Mouse (Mus musculus) megakaryocyte, adult 5-6 weeks (primary cell): ENCODE measurements around the gene Gm7145. TPM values are rescaled to one million over a fixed set of nuclear protein-coding genes. Genes with fewer than 3 reads are reported as not detected.
"Not testable (repeated sequence)": the region's sequence is repeated elsewhere in the genome, so short reads cannot be mapped to it uniquely, and the experiment has no call there.

ENCODE experiments used
- ATAC-seq: 2 replicates; pipeline ENCODE4 v1.8.0; 2016; ENCODE audit warnings: mild to moderate bottlenecking, inconsistent platforms; ENCODE audit not compliant: poor library complexity, severe bottlenecking
- total RNA-seq, 2 experiments: library from RNA; stranded (forward) in 1 of 2; stranded (reverse) in 1 of 2; fragments of 153-499, 151-499 nt in 1 of 2; fragments of 221-1000, 200-1000 nt in 1 of 2; gene quantifications; 2 replicates each; pipeline versions ENCODE4 v1.2.3 to v1.2.4; 2015 to 2017

Gene Gm7145
- total RNA-seq (2015) = not detected in 2 replicates
- not detected in 2 replicates for total RNA-seq (2017)

DNA sequence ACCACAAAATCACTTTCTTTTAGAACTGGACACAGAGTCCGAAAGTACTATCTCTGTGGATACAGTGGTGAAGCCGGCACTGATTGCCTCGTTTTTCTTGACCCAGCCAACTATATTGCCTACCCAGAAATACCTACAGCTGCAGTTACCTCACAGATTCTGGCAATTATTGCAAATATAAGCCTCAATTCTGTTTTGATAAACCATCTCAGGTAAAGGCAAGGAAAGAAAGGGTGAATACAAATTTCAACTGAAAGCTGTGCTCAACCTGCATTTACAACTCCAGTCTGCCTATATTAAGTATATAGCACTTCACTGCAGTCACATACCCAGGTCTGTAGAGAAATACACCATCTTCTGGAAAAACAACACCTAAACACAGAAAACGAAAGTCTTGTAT, at the start of gene Gm7145:
TSS of gene Gm7145 (plus strand) at position 301 of the 400 bp plus-strand sequence.
- no peak for ATAC-seq

DNA sequence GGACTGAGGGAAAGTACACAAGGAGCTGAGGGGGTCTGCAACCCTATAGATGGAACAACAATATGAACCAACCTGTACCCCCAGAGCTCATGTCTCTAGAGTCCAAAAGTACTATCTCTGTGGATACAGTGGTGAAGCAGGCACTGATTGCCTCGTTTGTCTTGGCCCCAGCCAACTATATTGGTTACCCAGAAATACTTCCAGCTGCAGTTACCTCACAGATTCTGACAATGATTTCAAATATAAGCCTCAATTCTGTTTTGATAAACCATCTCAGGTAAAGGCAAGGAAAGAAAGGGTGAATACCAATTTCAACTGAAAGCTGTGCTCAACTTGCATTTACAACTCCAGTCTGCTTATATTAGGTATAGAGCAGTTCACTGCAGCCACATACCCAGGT, 38.0 kb upstream of the Gm7145 start, which contains the start of gene Gm28168:
TSS of gene Gm28168 (plus strand) at position 301 of the 400 bp plus-strand sequence.
- not testable (repeated sequence) for ATAC-seq

DNA sequence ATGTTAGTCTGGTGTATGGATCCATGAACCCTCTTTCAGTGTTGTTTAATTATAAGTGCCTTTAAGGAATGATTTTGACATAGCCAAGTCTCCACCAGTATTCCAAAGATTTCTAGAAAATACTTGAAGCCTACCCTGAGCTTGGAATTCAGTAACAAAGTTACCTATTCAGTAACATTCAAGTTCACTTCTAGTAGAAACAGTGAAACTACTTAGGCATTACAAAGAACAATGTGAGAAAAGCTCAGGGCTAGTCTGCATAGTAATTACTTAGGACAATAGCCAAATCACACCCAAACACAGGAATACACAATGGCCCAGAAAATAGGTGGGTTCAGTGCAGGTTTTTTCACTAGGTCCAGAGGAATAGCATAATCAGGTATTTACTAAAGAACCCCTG, 38.1 kb downstream of the Gm7145 start:
- not testable (repeated sequence) for ATAC-seq

DNA sequence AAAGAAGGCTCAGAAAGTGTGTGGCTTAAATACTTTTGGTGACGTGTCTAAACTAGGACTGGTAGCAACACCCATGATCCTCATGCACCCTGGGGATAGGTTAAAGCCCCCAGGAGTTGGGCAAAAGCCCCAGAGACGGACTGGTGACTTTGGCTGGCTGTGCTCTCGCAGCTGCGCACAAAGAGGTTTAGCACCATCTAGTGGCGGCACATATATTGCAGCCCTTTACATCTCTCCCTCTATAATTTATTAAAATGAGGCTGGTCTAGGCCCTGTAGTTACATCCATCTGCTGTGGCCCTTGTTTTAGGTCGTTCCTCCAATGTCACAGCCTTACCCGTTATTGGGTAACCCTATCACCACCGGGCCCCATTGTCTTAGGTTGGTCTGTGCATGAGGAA, 47.0 kb downstream of the Gm7145 start:
- not testable (repeated sequence) for ATAC-seq

Other genes starting within 250 kb of the Gm7145 start
- not detected in 2 replicates for gene B020011L13Rik, start 184.8 kb upstream of the Gm7145 start, total RNA-seq (2015)
- gene B020011L13Rik, start 184.8 kb upstream of the Gm7145 start, total RNA-seq (2017) = not detected in 2 replicates
- gene Gm28360, start 135.9 kb upstream of the Gm7145 start, total RNA-seq (2015) = not detected in 2 replicates
- gene Gm28360, start 135.9 kb upstream of the Gm7145 start, total RNA-seq (2017) = not detected in 2 replicates
- gene Gm28168, start 37.9 kb upstream of the Gm7145 start, total RNA-seq (2015) = not detected in 2 replicates
- not detected in 2 replicates for gene Gm28168, start 37.9 kb upstream of the Gm7145 start, total RNA-seq (2017)
- gene Gm29106, start 210.6 kb downstream of the Gm7145 start, total RNA-seq (2015) = not detected in 2 replicates
- not detected in 2 replicates for gene Gm29106, start 210.6 kb downstream of the Gm7145 start, total RNA-seq (2017)